Mouse (Mus musculus): ENCODE data around the gene Dcpp3. TPM values are rescaled to one million over a fixed set of nuclear protein-coding genes. Genes with fewer than 3 reads are reported as not detected.

The Dcpp3 gene
- total RNA-seq (2023) = not detected

GRCm38 (mm10) chr17:23917158-23917557, at the start of gene Dcpp3:
Gene Dcpp3, plus strand, starts transcription at chr17:23917458.

DNA sequence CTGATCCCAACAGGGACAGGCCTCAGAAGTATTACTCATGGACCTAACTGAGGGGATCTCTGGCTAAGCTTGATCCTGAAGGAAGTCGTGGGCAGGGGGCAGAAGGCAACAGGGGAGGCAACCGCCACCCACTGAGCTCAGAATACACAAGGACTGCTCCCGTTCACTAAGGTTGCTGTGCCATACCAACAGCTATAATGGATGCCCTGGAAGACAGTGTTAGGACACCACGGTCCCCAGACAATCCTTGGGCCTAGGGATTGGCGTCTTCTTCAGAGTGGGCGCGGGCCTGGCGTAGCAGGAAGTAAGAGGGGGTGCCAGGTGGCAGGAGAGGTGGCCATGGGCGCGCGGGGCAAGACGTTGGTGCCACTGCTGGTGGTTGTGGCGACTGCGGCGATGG, 49.5 kb upstream of the Dcpp3 start, which contains the start of gene Prss21:
TSS of gene Prss21 (plus strand) at position 301 of the 400 bp plus-strand sequence.

GRCm38 (mm10) chr17:23880576-23880975, 36.7 kb upstream of the Dcpp3 start, which contains the start of the genes Dcpp1 and Dcpp2:
Gene Dcpp1, plus strand, starts transcription at chr17:23880876.
Gene Dcpp2, plus strand, starts transcription at chr17:23880880.

DNA sequence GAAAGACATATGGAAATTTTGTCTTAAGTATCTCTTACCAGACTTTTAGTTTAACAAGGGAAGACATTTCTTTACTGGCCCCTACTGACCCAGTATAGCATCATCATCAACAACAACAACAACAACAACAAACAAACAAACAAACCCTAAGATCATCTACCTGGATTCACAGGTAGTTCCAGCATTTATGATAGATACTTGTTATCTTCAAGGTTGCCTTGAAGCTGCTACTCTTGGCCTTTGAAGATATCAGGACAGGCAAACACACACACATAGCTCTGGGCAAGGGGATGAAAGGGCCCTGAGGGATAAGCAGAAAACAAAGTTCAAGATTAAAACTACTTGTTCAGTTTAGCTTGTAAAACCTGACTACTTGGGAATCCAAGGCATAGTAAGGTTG, 24.1 kb downstream of the Dcpp3 start, which contains the start of gene Sbp:
TSS of gene Sbp (plus strand) at position 301 of the 400 bp plus-strand sequence.

GRCm38 (mm10) chr17:23955174-23955573, 37.9 kb downstream of the Dcpp3 start, which contains the start of gene Sbpl:
Gene Sbpl, minus strand, starts transcription at chr17:23955274.

Other genes with a start within 250 kb of the Dcpp3 start
- 10 to 100 TPM; 40.1 to 46.3 TPM for gene Hcfc1r1, start 243.9 kb upstream of the Dcpp3 start, total RNA-seq (2023)
- gene Thoc6, start 243.6 kb upstream of the Dcpp3 start, total RNA-seq (2023) = 10 to 100 TPM; 24.5 to 27.7 TPM
- gene Tnfrsf12a, start 240.0 kb upstream of the Dcpp3 start, total RNA-seq (2023) = 10 to 100 TPM; 10.2 to 15.2 TPM
- not detected for gene Cldn6, start 238.2 kb upstream of the Dcpp3 start, total RNA-seq (2023)
- not detected for gene Cldn9, start 233.4 kb upstream of the Dcpp3 start, total RNA-seq (2023)
- not detected for gene 1520401A03Rik, start 194.7 kb upstream of the Dcpp3 start, total RNA-seq (2023)
- gene Pkmyt1, start 191.1 kb upstream of the Dcpp3 start, total RNA-seq (2023) = 10 to 100 TPM; 32.9 to 38.9 TPM
- 1 to 10 TPM in 1 of 2 experiments, under 1 TPM in 1; 0.20 to 1.0 TPM for gene Paqr4, start 176.6 kb upstream of the Dcpp3 start, total RNA-seq (2023)
- not detected for gene Kremen2, start 171.6 kb upstream of the Dcpp3 start, total RNA-seq (2023)
- gene Flywch1, start 145.9 kb upstream of the Dcpp3 start, total RNA-seq (2023) = 10 to 100 TPM; 24.9 to 32.8 TPM
- gene Flywch2, start 131.4 kb upstream of the Dcpp3 start, total RNA-seq (2023) = not detected
- gene Srrm2, start 126.9 kb upstream of the Dcpp3 start, total RNA-seq (2023) = 1,000 to 10,000 TPM; 1,310 to 1,340 TPM
- 100 to 1,000 TPM; 164 to 171 TPM for gene Elob, start 88.3 kb upstream of the Dcpp3 start, total RNA-seq (2023)
- not detected for gene Prss33, start 81.4 kb upstream of the Dcpp3 start, total RNA-seq (2023)
- not detected for gene Prss32, start 73.6 kb upstream of the Dcpp3 start, total RNA-seq (2023)
- gene Prss41, start 73.3 kb upstream of the Dcpp3 start, total RNA-seq (2023) = under 1 TPM in 1 of 2 experiments, not detected in 1; 0.41 TPM
- gene Prss21, start 49.4 kb upstream of the Dcpp3 start, total RNA-seq (2023) = not detected
- gene Dcpp1, start 36.6 kb upstream of the Dcpp3 start, total RNA-seq (2023) = not detected
- not detected for gene Dcpp2, start 36.6 kb upstream of the Dcpp3 start, total RNA-seq (2023)
- not detected for gene Sbp, start 24.2 kb downstream of the Dcpp3 start, total RNA-seq (2023)
- gene Sbpl, start 37.8 kb downstream of the Dcpp3 start, total RNA-seq (2023) = not detected
- gene Prss30, start 63.1 kb downstream of the Dcpp3 start, total RNA-seq (2023) = not detected
- gene Prss22, start 80.6 kb downstream of the Dcpp3 start, total RNA-seq (2023) = not detected
- gene Prss27, start 120.7 kb downstream of the Dcpp3 start, total RNA-seq (2023) = not detected
- 10 to 100 TPM; 34.4 to 38.7 TPM for gene Kctd5, start 156.0 kb downstream of the Dcpp3 start, total RNA-seq (2023)
- gene Pdpk1, start 233.5 kb downstream of the Dcpp3 start, total RNA-seq (2023) = 10 to 100 TPM; 67.8 to 80.7 TPM
- gene Amdhd2, start 246.3 kb downstream of the Dcpp3 start, total RNA-seq (2023) = 10 to 100 TPM; 34.6 to 44.6 TPM

Data from B cell, adult 67 days (primary cell).